Mouse (Mus musculus) G1E (cell line): Measurements from ENCODE around the gene Opa1.

Experiments
- CTCF ChIP-seq: IDR thresholded peaks from 2 replicates; pipeline ENCODE4 v1.5.1; 2012; ENCODE audit warnings: low read depth, low read length, inconsistent platforms, mixed read lengths
- GATA1 ChIP-seq: IDR thresholded peaks from 2 replicates; pipeline ENCODE4 v1.6.1; 2012; ENCODE audit warnings: borderline replicate concordance, low read length, inconsistent platforms, mixed read lengths
- GATA2 ChIP-seq: IDR thresholded peaks from 2 replicates; pipeline ENCODE4 v1.6.1; 2012; ENCODE audit warnings: low read depth, low read length, inconsistent platforms, borderline replicate concordance
- TAL1 ChIP-seq: conservative IDR thresholded peaks from 2 replicates; pipeline ENCODE4 v1.6.1; 2012; ENCODE audit warnings: low read depth, low read length, inconsistent platforms, mixed read lengths

DNA sequence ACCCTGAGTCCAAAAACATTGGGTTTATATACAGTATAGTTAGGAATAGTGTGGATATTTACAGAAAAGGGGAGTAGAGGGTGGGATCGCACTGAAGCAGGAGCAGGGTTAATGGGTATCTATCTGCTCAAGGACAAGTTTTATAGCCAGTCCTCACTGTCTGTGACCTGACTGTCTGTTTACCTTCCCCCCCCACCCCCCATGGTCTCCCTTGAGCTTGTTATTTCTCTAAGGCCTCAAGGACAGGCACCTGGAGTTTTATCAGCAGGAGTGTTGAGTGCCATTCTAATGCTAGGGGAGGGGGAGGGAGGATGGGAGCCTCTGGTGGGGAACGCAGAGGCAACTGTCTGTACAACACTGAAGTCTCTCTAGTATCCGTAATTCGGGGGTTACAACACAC is 85.3 kb downstream of the Opa1 start:
- TF ChIP-seq CTCF = no peak
- TF ChIP-seq TAL1 = no peak
- no peak for TF ChIP-seq GATA1
- TF ChIP-seq GATA2 = no peak
